Mouse (Mus musculus): ENCODE measurements around the gene Tra2a.
"Not testable (repeated sequence)": the region's sequence is repeated elsewhere in the genome, so short reads cannot be mapped to it uniquely, and the experiment has no call there.

The Tra2a gene

GRCm38 (mm10) chr6:49263847-49264243, at the start of gene Tra2a:
Tra2a (minus strand) TSS chr6:49264033.
- DNase-seq (ENCODE audit: low spot score in 2 of 2): peak; percentile 94 to 96

GRCm38 (mm10) chr6:49298286-49298685, 34.5 kb upstream of the Tra2a start:
- no peak for DNase-seq (ENCODE audit: low spot score in 2 of 2)

GRCm38 (mm10) chr6:49282122-49282521, 18.3 kb upstream of the Tra2a start:
- DNase-seq (ENCODE audit: low spot score in 2 of 2): no peak

- no peak for DNase-seq (ENCODE audit: low spot score in 2 of 2)
Measured at GRCm38 (mm10) chr6:49280942-49281341, 17.1 kb upstream of the Tra2a start.

GRCm38 (mm10) chr6:49275296-49275695, 11.5 kb upstream of the Tra2a start:
- no peak for DNase-seq (ENCODE audit: low spot score in 2 of 2)

GRCm38 (mm10) chr6:49274416-49275091, 10.7 kb upstream of the Tra2a start:
- DNase-seq (ENCODE audit: low spot score in 2 of 2): no peak

- DNase-seq (ENCODE audit: low spot score in 2 of 2): no peak
Measured at GRCm38 (mm10) chr6:49273934-49274333, 10.1 kb upstream of the Tra2a start.

- DNase-seq (ENCODE audit: low spot score in 2 of 2): no peak
Measured at GRCm38 (mm10) chr6:49272863-49273262, 9.0 kb upstream of the Tra2a start.

GRCm38 (mm10) chr6:49271815-49272214, 8.0 kb upstream of the Tra2a start:
- DNase-seq (ENCODE audit: low spot score in 2 of 2): no peak

GRCm38 (mm10) chr6:49269923-49270322, 6.1 kb upstream of the Tra2a start:
- no peak for DNase-seq (ENCODE audit: low spot score in 2 of 2)

- DNase-seq (ENCODE audit: low spot score in 2 of 2): peak; percentile 58 to 88
Measured at GRCm38 (mm10) chr6:49269200-49269599, 5.4 kb upstream of the Tra2a start.

GRCm38 (mm10) chr6:49267686-49268085, 3.9 kb upstream of the Tra2a start:
- DNase-seq (ENCODE audit: low spot score in 2 of 2): no peak

GRCm38 (mm10) chr6:49265207-49265606, 1.4 kb upstream of the Tra2a start:
- DNase-seq (ENCODE audit: low spot score in 2 of 2): not testable (repeated sequence)

GRCm38 (mm10) chr6:49264446-49264845, 613 bp upstream of the Tra2a start:
- DNase-seq (ENCODE audit: low spot score in 2 of 2): not testable (repeated sequence)

GRCm38 (mm10) chr6:49263081-49263846, 569 bp downstream of the Tra2a start:
- peak; percentile 45 to 54 for DNase-seq (ENCODE audit: low spot score in 2 of 2)

GRCm38 (mm10) chr6:49262421-49262820, 1.4 kb downstream of the Tra2a start:
- no peak for DNase-seq (ENCODE audit: low spot score in 2 of 2)

- DNase-seq (ENCODE audit: low spot score in 2 of 2): no peak
Measured at GRCm38 (mm10) chr6:49259711-49260110, 4.1 kb downstream of the Tra2a start.

- no peak for DNase-seq (ENCODE audit: low spot score in 2 of 2)
Measured at GRCm38 (mm10) chr6:49257880-49258279, 6.0 kb downstream of the Tra2a start.

GRCm38 (mm10) chr6:49252207-49252606, 11.6 kb downstream of the Tra2a start:
- DNase-seq (ENCODE audit: low spot score in 2 of 2): no peak

GRCm38 (mm10) chr6:49251199-49251598, 12.6 kb downstream of the Tra2a start:
- no peak for DNase-seq (ENCODE audit: low spot score in 2 of 2)

- peak in 1 of 2 experiments; percentile 65 for DNase-seq (ENCODE audit: low spot score in 2 of 2)
Measured at GRCm38 (mm10) chr6:49247246-49247645, 16.6 kb downstream of the Tra2a start.

- no peak for DNase-seq (ENCODE audit: low spot score in 2 of 2)
Measured at GRCm38 (mm10) chr6:49242331-49242730, 21.5 kb downstream of the Tra2a start.

GRCm38 (mm10) chr6:49241562-49241961, 22.3 kb downstream of the Tra2a start:
- no peak for DNase-seq (ENCODE audit: low spot score in 2 of 2)

Measured in thymus, postnatal 10 days (tissue).